Mouse (Mus musculus): ENCODE measurements around the gene Chaf1b. TPM values are rescaled to one million over a fixed set of nuclear protein-coding genes. Genes with fewer than 3 reads are reported as not detected.

Gene Chaf1b
- polyA plus RNA-seq, 1 experiment from 2014 or later: 36.0 TPM

DNA sequence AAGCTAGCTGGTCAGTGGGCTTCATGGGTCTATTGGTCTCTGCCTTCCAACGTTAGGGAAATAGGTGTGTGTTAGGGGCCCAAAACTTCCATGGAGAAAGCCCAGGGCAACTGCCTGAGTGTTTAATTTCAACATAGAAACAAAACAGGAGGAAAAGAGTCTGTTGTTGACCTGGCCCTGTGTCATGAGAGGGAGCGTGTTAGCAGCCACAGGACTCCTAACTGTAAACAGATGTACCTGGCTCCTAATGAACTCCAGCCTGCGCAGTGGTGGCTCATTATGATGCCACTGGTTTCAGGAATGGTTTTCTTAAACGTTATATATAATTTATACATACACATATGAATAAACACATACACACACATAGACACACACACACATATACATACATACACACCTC lies 56.3 kb downstream of the Chaf1b start:
- Histone ChIP-seq H3K27ac (ENCODE audit: low read length) (no peak overlapping the region), H3K27me3 (replicated peaks; ENCODE audit: control insufficient read depth, insufficient read depth, low read length) (peaks cover 5% of the 10 kb centered on the region; the same call in 1 of the 2 replicates), H3K4me1 (replicated peaks; ENCODE audit: control insufficient read depth, insufficient read depth, low read length) (peaks cover 3% of the 10 kb centered on the region), H3K36me3 (ENCODE audit: control insufficient read depth, insufficient read depth) (no peaks in the 10 kb centered on the region), H3K4me2 (ENCODE audit: low read length) (no peak overlapping the region), H3K9me3 (ENCODE audit: control insufficient read depth, low read length) (no peaks in the 10 kb centered on the region), H3K9ac (replicated peaks; ENCODE audit: low read depth, low read length) (no peak overlapping the region), H3K4me3 (replicated peaks; ENCODE audit: low read length) (no peak overlapping the region)
- WGBS: 86% methylated on average over 4 of the region's 4 CpGs
- no peak for ATAC-seq

DNA sequence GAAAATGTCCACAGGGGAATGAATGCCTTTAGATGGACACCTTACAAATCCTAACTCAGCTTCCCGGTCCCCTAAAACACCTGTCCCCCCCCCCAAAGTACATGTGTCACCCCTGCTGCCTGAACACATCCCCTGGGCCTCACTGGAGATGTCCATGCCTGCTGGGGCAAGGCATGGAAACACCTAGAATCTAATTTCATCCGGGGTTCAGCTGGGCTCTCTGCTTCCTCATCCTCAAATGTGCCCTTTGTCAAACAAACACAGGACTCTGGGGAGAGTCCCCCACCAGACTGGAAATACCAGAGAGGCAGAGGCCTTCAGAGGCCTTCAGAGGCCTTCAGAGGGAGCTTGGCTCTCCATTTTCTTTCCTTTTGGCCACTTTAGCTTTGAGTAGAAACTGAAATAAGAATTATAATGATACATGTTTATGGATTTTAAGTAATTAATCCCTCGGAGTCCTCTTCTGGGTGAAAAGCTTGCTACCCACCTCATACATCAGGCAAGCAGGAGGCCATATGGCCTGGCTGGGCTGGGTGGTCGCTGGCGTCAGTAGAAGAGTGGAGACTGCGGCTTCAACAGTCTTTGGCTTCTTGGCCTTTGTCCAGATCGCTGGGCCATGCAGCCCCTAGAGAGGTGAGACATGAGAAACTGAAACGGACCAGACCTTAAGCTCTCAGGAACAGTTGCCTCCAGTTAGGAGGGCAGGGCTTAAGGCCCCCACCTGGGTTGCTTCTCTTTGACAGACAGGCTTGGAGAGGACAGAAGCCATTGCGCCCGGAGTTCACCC lies 58.3 kb downstream of the Chaf1b start:
- Histone ChIP-seq H3K36me3 (ENCODE audit: control insufficient read depth, insufficient read depth) (no peaks in the 10 kb centered on the region), H3K4me1 (replicated peaks; ENCODE audit: control insufficient read depth, insufficient read depth, low read length) (peaks cover 3% of the 10 kb centered on the region), H3K9ac (replicated peaks; ENCODE audit: low read depth, low read length) (no peak overlapping the region), H3K4me2 (ENCODE audit: low read length) (no peak overlapping the region), H3K27ac (ENCODE audit: low read length) (no peak overlapping the region), H3K9me3 (ENCODE audit: control insufficient read depth, low read length) (no peaks in the 10 kb centered on the region), H3K4me3 (replicated peaks; ENCODE audit: low read length) (no peak overlapping the region), H3K27me3 (replicated peaks; ENCODE audit: control insufficient read depth, insufficient read depth, low read length) (0 out of 2 replicates have a peak, but pooled peaks cover 3% of the 10 kb centered on the region)
- ATAC-seq: no peak
- WGBS: 75% methylated on average over 10 of the region's 10 CpGs

DNA sequence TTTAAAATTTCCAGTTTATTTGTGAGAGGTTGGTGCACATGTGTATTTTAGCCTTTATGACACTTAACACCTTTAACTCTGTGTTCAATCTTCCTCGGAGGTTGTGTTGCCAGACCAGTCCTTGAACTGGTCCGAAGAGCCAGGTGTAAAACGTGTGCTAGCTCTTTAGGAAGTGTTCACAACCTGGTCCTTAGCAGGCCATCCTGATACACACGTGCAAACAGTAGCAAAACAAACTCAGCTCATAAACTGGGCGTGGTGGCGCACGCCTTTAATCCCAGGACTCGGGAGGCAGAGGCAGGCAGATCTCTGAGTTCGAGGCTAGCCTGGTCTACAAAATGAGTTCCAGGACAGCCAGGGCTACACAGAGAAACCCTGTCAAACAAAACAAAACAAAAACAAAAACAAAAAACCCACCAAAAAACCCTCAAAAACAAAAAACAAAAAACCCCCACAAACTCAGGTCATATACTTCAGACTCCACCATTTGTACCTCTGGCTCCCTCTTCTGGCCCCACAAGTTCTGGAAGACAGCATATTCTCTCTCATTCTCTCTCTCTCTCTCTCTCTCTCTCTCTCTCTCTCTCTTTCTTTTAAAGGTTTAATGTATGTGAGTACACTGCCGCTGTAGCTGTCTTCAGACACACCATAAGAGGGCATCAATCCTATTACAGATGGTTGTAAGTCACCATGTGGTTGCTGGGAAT lies 59.2 kb downstream of the Chaf1b start:
- no peaks in the 10 kb centered on the region for H3K27me3 ChIP-seq (replicated peaks; ENCODE audit: control insufficient read depth, insufficient read depth, low read length)
- H3K9ac ChIP-seq (replicated peaks; ENCODE audit: low read depth, low read length): no peak overlapping the region
- H3K36me3 ChIP-seq (ENCODE audit: control insufficient read depth, insufficient read depth): no peaks in the 10 kb centered on the region
- H3K27ac ChIP-seq (ENCODE audit: low read length): no peak overlapping the region
- H3K4me2 ChIP-seq (ENCODE audit: low read length): no peak overlapping the region
- peaks cover 3% of the 10 kb centered on the region for H3K4me1 ChIP-seq (replicated peaks; ENCODE audit: control insufficient read depth, insufficient read depth, low read length)
- 94% methylated on average over 10 of the region's 10 CpGs for WGBS
- no peak overlapping the region for H3K4me3 ChIP-seq (replicated peaks; ENCODE audit: low read length)
- H3K9me3 ChIP-seq (ENCODE audit: control insufficient read depth, low read length): no peaks in the 10 kb centered on the region
- ATAC-seq: no peak

DNA sequence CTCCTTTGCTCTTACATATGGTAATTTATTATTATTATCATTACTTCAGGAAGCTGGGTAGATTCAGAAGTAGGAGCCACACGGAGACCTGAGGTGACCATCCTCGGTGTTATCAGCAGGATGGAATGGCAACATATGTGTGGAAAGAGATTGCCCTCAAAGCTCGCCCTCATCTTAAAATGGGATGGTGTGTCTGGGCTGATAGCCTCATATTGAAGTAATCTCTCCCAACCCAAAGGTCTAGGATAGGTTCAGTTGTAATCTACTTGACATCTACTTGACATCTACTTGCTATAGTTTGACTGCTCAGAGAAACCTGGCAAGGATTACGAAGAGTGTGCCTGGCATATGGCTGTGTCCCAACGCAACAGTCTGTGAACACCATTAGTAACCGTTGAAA lies 60.6 kb downstream of the Chaf1b start:
- Histone ChIP-seq H3K9me3 (ENCODE audit: control insufficient read depth, low read length) (no peaks in the 10 kb centered on the region), H3K27me3 (replicated peaks; ENCODE audit: control insufficient read depth, insufficient read depth, low read length) (no peaks in the 10 kb centered on the region), H3K36me3 (ENCODE audit: control insufficient read depth, insufficient read depth) (no peaks in the 10 kb centered on the region), H3K4me3 (replicated peaks; ENCODE audit: low read length) (no peak overlapping the region), H3K4me1 (replicated peaks; ENCODE audit: control insufficient read depth, insufficient read depth, low read length) (no peaks in the 10 kb centered on the region), H3K9ac (replicated peaks; ENCODE audit: low read depth, low read length) (no peak overlapping the region), H3K4me2 (ENCODE audit: low read length) (no peak overlapping the region), H3K27ac (ENCODE audit: low read length) (no peak overlapping the region)
- ATAC-seq: no peak
- 76% methylated on average over 6 of the region's 6 CpGs for WGBS

DNA sequence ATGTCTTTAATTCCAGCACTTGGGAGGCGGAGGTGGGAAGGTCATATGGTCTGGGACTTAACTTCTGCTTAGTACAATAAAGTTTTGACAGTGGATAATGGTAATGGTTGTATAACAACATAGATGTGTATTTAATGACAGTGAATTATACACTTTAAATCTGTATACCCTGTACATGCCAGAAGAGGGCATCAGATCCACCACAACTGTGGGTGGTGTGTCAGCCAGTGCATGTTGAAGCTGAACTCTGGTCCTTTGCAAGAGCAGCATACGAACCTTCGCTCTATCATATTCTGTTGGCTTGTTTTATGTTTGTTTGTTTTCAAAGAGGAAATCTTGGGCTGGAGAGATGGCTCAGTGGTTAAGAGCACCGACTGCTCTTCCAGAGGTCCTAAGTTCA lies 63.7 kb downstream of the Chaf1b start:
- Histone ChIP-seq H3K27me3 (replicated peaks; ENCODE audit: control insufficient read depth, insufficient read depth, low read length) (no peaks in the 10 kb centered on the region), H3K4me3 (replicated peaks; ENCODE audit: low read length) (no peak overlapping the region), H3K9me3 (ENCODE audit: control insufficient read depth, low read length) (no peaks in the 10 kb centered on the region), H3K9ac (replicated peaks; ENCODE audit: low read depth, low read length) (no peak overlapping the region), H3K4me2 (ENCODE audit: low read length) (no peak overlapping the region), H3K36me3 (ENCODE audit: control insufficient read depth, insufficient read depth) (no peaks in the 10 kb centered on the region), H3K4me1 (replicated peaks; ENCODE audit: control insufficient read depth, insufficient read depth, low read length) (no peaks in the 10 kb centered on the region), H3K27ac (ENCODE audit: low read length) (no peak overlapping the region)
- 90% methylated on average over 4 of the region's 4 CpGs for WGBS
- no peak for ATAC-seq

Other genes with a start within 250 kb of the Chaf1b start
- gene Cbr3, start 200.7 kb upstream of the Chaf1b start, polyA plus RNA-seq (2015; fragmentation: Nextera tagmentation; extraction: Ambion mirVana): 1.4 and 1.6 TPM in 2 replicates
- 27.6 and 43.3 TPM in 2 replicates for gene Dop1b, start 172.0 kb upstream of the Chaf1b start, polyA plus RNA-seq (2015; fragmentation: Nextera tagmentation; extraction: Ambion mirVana)
- 38.2 and 39.7 TPM in 2 replicates for gene Morc3, start 51.8 kb upstream of the Chaf1b start, polyA plus RNA-seq (2015; fragmentation: Nextera tagmentation; extraction: Ambion mirVana)
- gene Cldn14, start 124.9 kb downstream of the Chaf1b start, polyA plus RNA-seq (2015; fragmentation: Nextera tagmentation; extraction: Ambion mirVana): not detected in 2 replicates
- gene Sim2, start 201.0 kb downstream of the Chaf1b start, polyA plus RNA-seq (2015; fragmentation: Nextera tagmentation; extraction: Ambion mirVana): 0.06 TPM in 1 of 2 replicates, not detected in the other

All from forebrain, embryonic 16.5 days (tissue).